Mouse (Mus musculus) liver, embryonic 14.5 days (tissue): ENCODE data around the gene Bora.
"Not testable (repeated sequence)": the region's sequence is repeated elsewhere in the genome, so short reads cannot be mapped to it uniquely, and the experiment has no call there.

ENCODE experiments used
- CTCF ChIP-seq: IDR thresholded peaks from 2 replicates; pipeline ENCODE4 v1.5.1; 2016; ENCODE audit warnings: antibody characterized with exemption, low read depth, control low read depth
- EP300 ChIP-seq: IDR thresholded peaks from 2 replicates; pipeline ENCODE4 v1.6.1; 2016; ENCODE audit warnings: antibody characterized with exemption, low read depth

GRCm38 (mm10) chr14:99039308-99039707 is 6.7 kb upstream of the Bora start:
- not testable (repeated sequence) for TF ChIP-seq EP300, CTCF
